Mouse (Mus musculus) heart, adult 2 months (tissue): ENCODE results near the gene Dnal1.

ENCODE experiments used
- CTCF ChIP-seq: fragments of 200-600 bp; IDR thresholded peaks from 2 replicates; pipeline ENCODE4 v1.8.1; 2022; ENCODE audit warnings: antibody characterized with exemption, mild to moderate bottlenecking, moderate library complexity
- POLR2A ChIP-seq: fragments of 200-500 bp; IDR thresholded peaks from 2 replicates; pipeline ENCODE4 v1.6.1; 2011; ENCODE audit warnings: mild to moderate bottlenecking, low read depth, low read length, control low read depth; ENCODE audit not compliant: insufficient read depth

- no peak for TF ChIP-seq CTCF
- no peak for TF ChIP-seq POLR2A
These were observed 40.8 kb downstream of the Dnal1 start for GRCm38 (mm10) chr12:84154786-84155522.
